Mouse (Mus musculus) kidney, embryonic 16.5 days (tissue): ENCODE results near the gene Tmem242. TPM values are rescaled to one million over a fixed set of nuclear protein-coding genes. Genes with fewer than 3 reads are reported as not detected.

Experiments
- ATAC-seq: fragments of 200-750 bp; cut with Nextera tagmentation; 2 replicates; pipeline ENCODE4 v1.8.0; 2017; ENCODE audit warnings: moderate TSS enrichment; ENCODE audit not compliant: low FRiP score, low TSS enrichment
- H3K27ac ChIP-seq: fragments of 300-500 bp; sonication (generic); 2 replicates; pipeline ENCODE4 v1.5.1; 2014; ENCODE audit warnings: low read length
- H3K27me3 ChIP-seq: fragments of 300-500 bp; sonication (generic); 2 replicates; pipeline ENCODE4 v1.6.1; 2014; ENCODE audit warnings: low read length, control low read depth, mixed read lengths; ENCODE audit not compliant: insufficient read depth
- H3K36me3 ChIP-seq: fragments of 300-500 bp; sonication (generic); 2 replicates; pipeline ENCODE4 v1.6.1; 2014; ENCODE audit warnings: low read length, control low read depth, mixed read lengths; ENCODE audit not compliant: insufficient read depth
- H3K4me1 ChIP-seq: fragments of 300-500 bp; sonication (generic); 2 replicates; pipeline ENCODE4 v1.6.1; 2014; ENCODE audit warnings: low read length, control low read depth, mixed read lengths; ENCODE audit not compliant: insufficient read depth
- H3K4me2 ChIP-seq: fragments of 300-500 bp; sonication (generic); replicated peaks from 2 replicates; pipeline ENCODE4 v1.6.1; 2014; ENCODE audit warnings: low read depth, low read length
- H3K4me3 ChIP-seq: fragments of 300-500 bp; sonication (generic); 2 replicates; pipeline ENCODE4 v1.5.1; 2014; ENCODE audit warnings: mild to moderate bottlenecking, low read length
- H3K9ac ChIP-seq: fragments of 300-500 bp; sonication (generic); replicated peaks from 2 replicates; pipeline ENCODE4 v1.6.1; 2014; ENCODE audit warnings: low read length
- H3K9me3 ChIP-seq: fragments of 300-500 bp; sonication (generic); 2 replicates; pipeline ENCODE4 v1.6.1; 2016; ENCODE audit warnings: low read length, control low read depth
- whole genome bisulfite sequencing: fragments of 180-500 bp; shearing (Covaris S2); extraction: QIAGEN DNeasy Blood & Tissue Kit; methylation state at CpG from one replicate; pipeline ENCODE4 v1.1.7; 2014; 5-methylcytosine and 5-hydroxymethylcytosine counted together
- polyA plus RNA-seq: library from polyadenylated mRNA; unstranded; fragments of >200 nt; fragmentation: Nextera tagmentation; extraction: Ambion mirVana; gene quantifications from 2 replicates; pipeline ENCODE4 v1.2.1, GENCODE M21; 2015

Tmem242 gene
- polyA plus RNA-seq, result 140 and 141 TPM in 2 replicates

- Histone ChIP-seq H3K4me1 (peaks cover 14% of the 10 kb centered on the region), H3K4me3 (peak within 1 kb of the TSS; percentile 67), H3K36me3 (0 out of 2 replicates have a peak, but pooled peaks cover 5% of the 10 kb centered on the region), H3K9ac (peak within 1 kb of the TSS; percentile 80), H3K9me3 (no peaks in the 10 kb centered on the region), H3K4me2 (peak within 1 kb of the TSS; percentile 88), H3K27me3 (no peaks in the 10 kb centered on the region), H3K27ac (peak within 1 kb of the TSS; percentile 91)
- WGBS, result under 1% methylated on average over 27 of the region's 27 CpGs
- peak; percentile 91 for ATAC-seq
Measured at GRCm38 (mm10) chr17:5440159-5440971, at the start of gene Tmem242. Tmem242 (minus strand) TSS chr17:5440259.

- Histone ChIP-seq H3K27me3 (no peaks in the 10 kb centered on the region), H3K4me2 (no peak overlapping the region), H3K9ac (no peak overlapping the region), H3K4me1 (no peaks in the 10 kb centered on the region), H3K36me3 (no peaks in the 10 kb centered on the region), H3K9me3 (no peaks in the 10 kb centered on the region), H3K27ac (no peak overlapping the region), H3K4me3 (no peak overlapping the region)
- 47% methylated on average over 9 of the region's 9 CpGs for WGBS
- no peak for ATAC-seq
Measured at GRCm38 (mm10) chr17:5488156-5488555, 48.1 kb upstream of the Tmem242 start.

GRCm38 (mm10) chr17:5484663-5485062 lies 44.6 kb upstream of the Tmem242 start:
- H3K27ac ChIP-seq, result no peak overlapping the region
- no peak overlapping the region for H3K4me3 ChIP-seq
- 100% methylated on average over 1 of the region's 1 CpGs for WGBS
- no peak for ATAC-seq
- H3K36me3 ChIP-seq, result no peaks in the 10 kb centered on the region
- H3K4me1 ChIP-seq, result no peaks in the 10 kb centered on the region
- no peaks in the 10 kb centered on the region for H3K27me3 ChIP-seq
- no peak overlapping the region for H3K4me2 ChIP-seq
- no peak overlapping the region for H3K9ac ChIP-seq
- no peaks in the 10 kb centered on the region for H3K9me3 ChIP-seq

- no peak for ATAC-seq
- H3K4me1 ChIP-seq, result no peaks in the 10 kb centered on the region
- H3K4me3 ChIP-seq, result no peak overlapping the region
- H3K9ac ChIP-seq, result no peak overlapping the region
- no peak overlapping the region for H3K4me2 ChIP-seq
- H3K9me3 ChIP-seq, result no peaks in the 10 kb centered on the region
- H3K27me3 ChIP-seq, result no peaks in the 10 kb centered on the region
- H3K36me3 ChIP-seq, result no peaks in the 10 kb centered on the region
- H3K27ac ChIP-seq, result no peak overlapping the region
- WGBS, result 56% methylated on average over 4 of the region's 4 CpGs
Measured at GRCm38 (mm10) chr17:5483456-5483855, 43.4 kb upstream of the Tmem242 start.

GRCm38 (mm10) chr17:5475960-5476725 lies 36.1 kb upstream of the Tmem242 start:
- Histone ChIP-seq H3K4me2 (no peak overlapping the region), H3K9me3 (no peaks in the 10 kb centered on the region), H3K27me3 (no peaks in the 10 kb centered on the region), H3K9ac (no peak overlapping the region), H3K36me3 (no peaks in the 10 kb centered on the region), H3K4me1 (no peaks in the 10 kb centered on the region), H3K4me3 (no peak overlapping the region), H3K27ac (no peak overlapping the region)
- 64% methylated on average over 14 of the region's 14 CpGs for WGBS
- no peak for ATAC-seq

- Histone ChIP-seq H3K9ac (no peak overlapping the region), H3K9me3 (no peaks in the 10 kb centered on the region), H3K4me2 (no peak overlapping the region), H3K27me3 (no peaks in the 10 kb centered on the region), H3K4me3 (no peak overlapping the region), H3K27ac (no peak overlapping the region), H3K36me3 (no peaks in the 10 kb centered on the region), H3K4me1 (no peaks in the 10 kb centered on the region)
- ATAC-seq, result no peak
- 52% methylated on average over 3 of the region's 3 CpGs for WGBS
Measured at GRCm38 (mm10) chr17:5472268-5472667, 32.2 kb upstream of the Tmem242 start.

- Histone ChIP-seq H3K36me3 (no peaks in the 10 kb centered on the region), H3K4me1 (peaks cover 6% of the 10 kb centered on the region; the same call in 1 of the 2 replicates), H3K27me3 (no peaks in the 10 kb centered on the region), H3K4me2 (no peak overlapping the region), H3K4me3 (no peak overlapping the region), H3K9me3 (no peaks in the 10 kb centered on the region), H3K27ac (no peak overlapping the region), H3K9ac (no peak overlapping the region)
- peak; percentile 82 for ATAC-seq
- 31% methylated on average over 4 of the region's 4 CpGs for WGBS
Measured at GRCm38 (mm10) chr17:5467177-5467576, 27.1 kb upstream of the Tmem242 start.

GRCm38 (mm10) chr17:5466736-5467135 lies 26.7 kb upstream of the Tmem242 start:
- no peaks in the 10 kb centered on the region for H3K36me3 ChIP-seq
- H3K27ac ChIP-seq, result no peak overlapping the region
- peaks cover 6% of the 10 kb centered on the region; the same call in 1 of the 2 replicates for H3K4me1 ChIP-seq
- no peak overlapping the region for H3K4me2 ChIP-seq
- WGBS, result 45% methylated on average over 8 of the region's 8 CpGs
- H3K4me3 ChIP-seq, result no peak overlapping the region
- H3K27me3 ChIP-seq, result no peaks in the 10 kb centered on the region
- H3K9ac ChIP-seq, result no peak overlapping the region
- peak; percentile 57; the same call in 1 of the 2 replicates for ATAC-seq
- H3K9me3 ChIP-seq, result no peaks in the 10 kb centered on the region

- H3K9ac ChIP-seq, result no peak overlapping the region
- WGBS, result 74% methylated on average over 2 of the region's 2 CpGs
- H3K4me1 ChIP-seq, result peaks cover 6% of the 10 kb centered on the region; the same call in 1 of the 2 replicates
- H3K27me3 ChIP-seq, result no peaks in the 10 kb centered on the region
- H3K9me3 ChIP-seq, result no peaks in the 10 kb centered on the region
- ATAC-seq, result no peak; the same call in 1 of the 2 replicates
- H3K27ac ChIP-seq, result no peak overlapping the region
- no peak overlapping the region for H3K4me2 ChIP-seq
- H3K4me3 ChIP-seq, result no peak overlapping the region
- H3K36me3 ChIP-seq, result no peaks in the 10 kb centered on the region
Measured at GRCm38 (mm10) chr17:5463912-5464311, 23.9 kb upstream of the Tmem242 start.
